Mouse (Mus musculus): ENCODE measurements around the gene Snx17.

Snx17 gene

GRCm38 (mm10) chr5:31240637-31241521 is 47.9 kb downstream of the Snx17 start, which contains the start of the genes Nrbp1 and Gm9970:
TSS of gene Nrbp1 (plus strand) at chr5:31240864.
TSS of gene Gm9970 (minus strand) at chr5:31241232.
- DNase-seq (ENCODE audit: low spot score): peak; percentile 92

GRCm38 (mm10) chr5:31241522-31242034 is 48.6 kb downstream of the Snx17 start:
- DNase-seq (ENCODE audit: low spot score): no peak

- no peak for DNase-seq (ENCODE audit: low spot score)
Observed at GRCm38 (mm10) chr5:31242191-31242590, 49.2 kb downstream of the Snx17 start.

All from ovary, postnatal 14 days (tissue).